Mouse (Mus musculus) limb, embryonic 12.5 days (tissue): ENCODE measurements around the gene Klhl8. TPM values are rescaled to one million over a fixed set of nuclear protein-coding genes. Genes with fewer than 3 reads are reported as not detected.

Source experiments
- ATAC-seq: fragments of 200-750 bp; cut with Nextera tagmentation; 2 replicates; pipeline ENCODE4 v1.8.0; 2017; ENCODE audit warnings: low read depth, moderate TSS enrichment; ENCODE audit not compliant: insufficient number of reproducible peaks, insufficient read depth, low FRiP score, low TSS enrichment
- H3K27ac ChIP-seq: fragments of 300-500 bp; sonication (generic); 2 replicates; pipeline ENCODE4 v1.5.1; 2016; ENCODE audit warnings: mild to moderate bottlenecking, moderate library complexity
- H3K27me3 ChIP-seq: fragments of 300-500 bp; sonication (generic); 2 replicates; pipeline ENCODE4 v1.6.1; 2016; ENCODE audit warnings: mild to moderate bottlenecking, moderate library complexity
- H3K36me3 ChIP-seq: fragments of 300-500 bp; sonication (generic); 2 replicates; pipeline ENCODE4 v1.6.1; 2016; ENCODE audit warnings: mild to moderate bottlenecking, moderate library complexity
- H3K4me1 ChIP-seq: fragments of 300-500 bp; sonication (generic); replicated peaks from 2 replicates; pipeline ENCODE4 v1.6.1; 2016
- H3K4me2 ChIP-seq: fragments of 300-500 bp; sonication (generic); 2 replicates; pipeline ENCODE4 v1.6.1; 2016; ENCODE audit warnings: mild to moderate bottlenecking, moderate library complexity
- H3K4me3 ChIP-seq: fragments of 300-500 bp; sonication (generic); replicated peaks from 2 replicates; pipeline ENCODE4 v1.5.1; 2016; ENCODE audit warnings: mild to moderate bottlenecking
- H3K9ac ChIP-seq: fragments of 300-500 bp; sonication (generic); replicated peaks from 2 replicates; pipeline ENCODE4 v1.6.1; 2016; ENCODE audit warnings: mild to moderate bottlenecking, moderate library complexity
- H3K9me3 ChIP-seq: fragments of 300-500 bp; sonication (generic); 2 replicates; pipeline ENCODE4 v1.6.1; 2016; ENCODE audit warnings: mild to moderate bottlenecking, moderate library complexity
- WGBS: fragments of 180-500 bp; shearing (Covaris S2); methylation state at CpG from one replicate; pipeline ENCODE4 v1.1.7; 2016; 5-methylcytosine and 5-hydroxymethylcytosine counted together
- polyA plus RNA-seq: library from polyadenylated mRNA; unstranded; fragments of >200 nt; fragmentation: Nextera tagmentation; extraction: Ambion mirVana; gene quantifications from 2 replicates; pipeline ENCODE4 v1.2.1, GENCODE M21; 2016

The Klhl8 gene
- polyA plus RNA-seq, 1 experiment from 2014 or later, result 13.8 TPM

- no peak overlapping the region for H3K4me3 ChIP-seq
- no peaks in the 10 kb centered on the region for H3K27me3 ChIP-seq
- no peak overlapping the region for H3K9ac ChIP-seq
- H3K4me1 ChIP-seq, result 0 out of 2 replicates have a peak, but pooled peaks cover 10% of the 10 kb centered on the region
- no peak overlapping the region for H3K27ac ChIP-seq
- H3K36me3 ChIP-seq, result peaks cover 10% of the 10 kb centered on the region; the same call in 1 of the 2 replicates
- no peak overlapping the region for H3K4me2 ChIP-seq
- ATAC-seq, result no peak
- WGBS, result 91% methylated on average over 11 of the region's 11 CpGs
- no peaks in the 10 kb centered on the region for H3K9me3 ChIP-seq
Measured at GRCm38 (mm10) chr5:103860622-103861021, 50.4 kb downstream of the Klhl8 start.

DNA sequence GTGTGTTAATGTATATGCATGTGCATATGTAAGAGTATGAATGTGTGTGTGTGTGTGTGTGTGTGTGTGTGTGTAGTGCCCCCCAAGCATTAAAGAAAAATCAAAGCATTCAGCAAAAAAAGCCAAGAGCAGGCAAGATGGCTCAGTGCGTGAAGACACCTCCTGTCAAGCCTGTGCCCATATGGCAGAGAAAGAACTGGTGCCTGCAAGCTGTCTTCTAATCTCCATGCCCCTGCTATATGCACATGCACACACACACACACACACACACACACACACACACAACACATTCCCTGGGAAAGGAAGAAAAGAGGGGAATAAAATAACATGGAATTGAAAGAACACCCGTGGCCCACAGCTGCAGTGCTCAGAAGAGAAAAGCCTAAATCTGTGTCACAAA, 53.9 kb downstream of the Klhl8 start:
- Histone ChIP-seq H3K27ac (no peak overlapping the region), H3K27me3 (no peaks in the 10 kb centered on the region), H3K4me2 (no peak overlapping the region), H3K4me3 (no peak overlapping the region), H3K9ac (no peak overlapping the region), H3K36me3 (peaks cover 6% of the 10 kb centered on the region; the same call in 1 of the 2 replicates), H3K9me3 (no peaks in the 10 kb centered on the region), H3K4me1 (0 out of 2 replicates have a peak, but pooled peaks cover 2% of the 10 kb centered on the region)
- ATAC-seq, result no peak
- WGBS, result 87% methylated on average over 2 of the region's 2 CpGs

- Histone ChIP-seq H3K27ac (no peak overlapping the region), H3K4me3 (no peak overlapping the region), H3K4me2 (no peak overlapping the region), H3K4me1 (0 out of 2 replicates have a peak, but pooled peaks cover 2% of the 10 kb centered on the region), H3K9ac (no peak overlapping the region), H3K9me3 (no peaks in the 10 kb centered on the region), H3K36me3 (peaks cover 13% of the 10 kb centered on the region), H3K27me3 (no peaks in the 10 kb centered on the region)
- WGBS, result 66% methylated on average over 5 of the region's 5 CpGs
- peak; percentile 64; the same call in 1 of the 2 replicates for ATAC-seq
Measured at GRCm38 (mm10) chr5:103856286-103857009, 54.6 kb downstream of the Klhl8 start.

GRCm38 (mm10) chr5:103855483-103856211, 55.4 kb downstream of the Klhl8 start:
- H3K4me3 ChIP-seq, result no peak overlapping the region
- no peaks in the 10 kb centered on the region for H3K9me3 ChIP-seq
- H3K9ac ChIP-seq, result no peak overlapping the region
- H3K27ac ChIP-seq, result no peak overlapping the region
- 0 out of 2 replicates have a peak, but pooled peaks cover 2% of the 10 kb centered on the region for H3K4me1 ChIP-seq
- H3K27me3 ChIP-seq, result no peaks in the 10 kb centered on the region
- H3K36me3 ChIP-seq, result peaks cover 19% of the 10 kb centered on the region
- ATAC-seq, result peak; percentile 17; the same call in 1 of the 2 replicates
- H3K4me2 ChIP-seq, result no peak overlapping the region
- WGBS, result 82% methylated on average over 14 of the region's 14 CpGs

- Histone ChIP-seq H3K4me3 (no peak overlapping the region), H3K27me3 (no peaks in the 10 kb centered on the region), H3K4me1 (0 out of 2 replicates have a peak, but pooled peaks cover 2% of the 10 kb centered on the region), H3K36me3 (peaks cover 23% of the 10 kb centered on the region), H3K27ac (no peak overlapping the region), H3K4me2 (no peak overlapping the region), H3K9ac (no peak overlapping the region), H3K9me3 (no peaks in the 10 kb centered on the region)
- 90% methylated on average over 5 of the region's 5 CpGs for WGBS
- ATAC-seq, result no peak
Measured at GRCm38 (mm10) chr5:103854807-103855194, 56.3 kb downstream of the Klhl8 start.

GRCm38 (mm10) chr5:103854041-103854806, 56.8 kb downstream of the Klhl8 start:
- no peak overlapping the region for H3K9ac ChIP-seq
- no peak for ATAC-seq
- H3K9me3 ChIP-seq, result no peaks in the 10 kb centered on the region
- H3K36me3 ChIP-seq, result peaks cover 29% of the 10 kb centered on the region
- H3K4me1 ChIP-seq, result 0 out of 2 replicates have a peak, but pooled peaks cover 2% of the 10 kb centered on the region
- 81% methylated on average over 17 of the region's 17 CpGs for WGBS
- H3K27me3 ChIP-seq, result no peaks in the 10 kb centered on the region
- no peak overlapping the region for H3K4me3 ChIP-seq
- H3K4me2 ChIP-seq, result no peak overlapping the region
- no peak overlapping the region for H3K27ac ChIP-seq

- Histone ChIP-seq H3K4me2 (no peak overlapping the region), H3K36me3 (peaks cover 37% of the 10 kb centered on the region), H3K9me3 (no peaks in the 10 kb centered on the region), H3K27ac (no peak overlapping the region), H3K4me3 (no peak overlapping the region), H3K4me1 (0 out of 2 replicates have a peak, but pooled peaks cover 4% of the 10 kb centered on the region), H3K9ac (no peak overlapping the region), H3K27me3 (no peaks in the 10 kb centered on the region)
- ATAC-seq, result no peak
- 74% methylated on average over 4 of the region's 4 CpGs for WGBS
Measured at GRCm38 (mm10) chr5:103852756-103853549, 58.1 kb downstream of the Klhl8 start.

GRCm38 (mm10) chr5:103848546-103848945, 62.5 kb downstream of the Klhl8 start:
- Histone ChIP-seq H3K9ac (no peak overlapping the region), H3K9me3 (no peaks in the 10 kb centered on the region), H3K27ac (no peak overlapping the region), H3K36me3 (peaks cover 41% of the 10 kb centered on the region), H3K4me2 (no peak overlapping the region), H3K4me3 (no peak overlapping the region), H3K4me1 (peaks cover 24% of the 10 kb centered on the region), H3K27me3 (no peaks in the 10 kb centered on the region)
- ATAC-seq, result no peak
- 89% methylated on average over 8 of the region's 8 CpGs for WGBS

DNA sequence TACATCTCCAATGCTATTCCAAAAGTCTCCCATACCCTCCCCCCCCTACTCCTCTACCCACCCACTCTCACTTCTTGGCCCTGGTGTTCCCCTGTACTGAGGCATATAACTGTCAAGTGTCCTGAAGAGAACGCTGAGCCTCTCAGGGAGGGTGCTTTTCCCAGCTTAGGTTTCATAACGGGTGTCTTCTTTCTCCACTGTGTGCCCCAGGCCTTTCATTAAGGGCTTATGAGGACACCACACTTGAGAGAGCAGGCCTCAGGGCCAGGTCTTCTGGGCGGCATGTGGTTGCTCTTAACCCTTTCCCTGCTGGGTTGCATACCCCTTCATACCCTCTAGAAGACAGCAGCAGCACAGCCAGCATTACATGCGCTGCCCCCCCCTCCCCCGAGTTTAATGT, 64.5 kb downstream of the Klhl8 start:
- 44% methylated on average over 5 of the region's 5 CpGs for WGBS
- Histone ChIP-seq H3K27me3 (no peaks in the 10 kb centered on the region), H3K4me1 (peaks cover 24% of the 10 kb centered on the region), H3K4me2 (no peak overlapping the region), H3K4me3 (no peak overlapping the region), H3K27ac (no peak overlapping the region), H3K9me3 (no peaks in the 10 kb centered on the region), H3K9ac (no peak overlapping the region), H3K36me3 (peaks cover 53% of the 10 kb centered on the region)
- ATAC-seq, result no peak

GRCm38 (mm10) chr5:103846154-103846551, 64.9 kb downstream of the Klhl8 start:
- WGBS, result 81% methylated on average over 10 of the region's 10 CpGs

More at GRCm38 (mm10) chr5:103846154-103846551, 64.9 kb downstream of the Klhl8 start:
- Histone ChIP-seq H3K4me3 (no peak overlapping the region), H3K4me1 (peaks cover 24% of the 10 kb centered on the region), H3K36me3 (peaks cover 49% of the 10 kb centered on the region), H3K9me3 (no peaks in the 10 kb centered on the region), H3K27ac (peak overlapping the region; percentile 64; the same call in 1 of the 2 replicates), H3K4me2 (no peak overlapping the region), H3K27me3 (no peaks in the 10 kb centered on the region), H3K9ac (no peak overlapping the region)
- ATAC-seq, result no peak
